In the genomic region with DNA sequence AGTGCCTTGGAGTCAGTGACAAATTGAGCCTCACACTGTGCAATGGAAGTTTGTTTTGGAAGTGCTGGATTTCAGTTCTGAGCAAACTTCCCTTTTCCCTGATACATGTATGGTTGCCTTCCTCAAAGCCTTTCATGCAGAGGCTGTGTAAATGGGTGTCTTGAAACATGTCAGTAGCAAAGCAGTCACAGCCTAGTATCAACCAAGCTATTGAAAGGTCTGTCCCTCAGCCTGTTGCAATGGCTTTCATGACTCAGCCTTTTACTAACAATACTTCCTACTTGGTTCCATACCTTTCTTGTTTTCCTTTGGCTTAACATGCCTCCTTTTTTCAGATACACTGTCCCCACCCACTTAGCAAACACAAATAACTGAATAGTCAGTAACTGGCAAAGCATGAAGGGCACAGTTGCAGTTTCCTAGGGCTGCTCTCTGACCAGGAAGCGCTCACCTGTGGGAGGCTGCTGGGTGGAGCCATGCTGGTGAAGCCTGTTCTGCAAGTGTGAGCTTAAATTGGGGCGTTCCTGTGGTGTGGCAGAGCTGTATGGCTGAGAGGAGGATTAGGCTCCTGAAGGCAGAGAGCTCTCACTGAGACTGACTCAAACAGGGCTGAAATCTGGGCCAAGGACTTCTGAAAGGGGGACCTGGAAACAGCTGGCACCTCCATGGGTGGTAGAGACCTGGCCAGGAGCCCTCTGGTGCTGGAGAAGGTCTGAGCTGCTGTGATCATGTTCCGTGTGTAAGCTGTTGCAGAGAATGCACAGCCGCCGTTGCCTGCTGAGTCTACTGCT, we compare ENCODE assay signal across 8 mouse cellular contexts.
A peak's percentile ranks its signal among the peaks of the same experiment; 100 is the strongest.
DNase-seq lines count a peak whose midpoint lies in the region; ATAC-seq lines count a peak whose summit lies in the region.

No protein-coding gene starts in this region.

- H3K27me3 ChIP-seq in embryonic facial prominence, embryonic 14.5 days (replicated peaks; ENCODE audit: control insufficient read depth, insufficient read depth, low read length): no peaks in the 10 kb centered on the region
- H3K27me3 ChIP-seq in kidney, embryonic 14.5 days (ENCODE audit: control insufficient read depth, insufficient read depth, low read length): no peaks in the 10 kb centered on the region

- H3K4me2 ChIP-seq in embryonic facial prominence, embryonic 14.5 days (ENCODE audit: low read depth, low read length): 0 out of 2 replicates have a peak overlapping the region, but pooled peaks have one; percentile 29
- H3K4me2 ChIP-seq in kidney, embryonic 14.5 days (replicated peaks; ENCODE audit: low read depth, low read length): peak overlapping the region; percentile 24

- H3K9ac ChIP-seq in embryonic facial prominence, embryonic 14.5 days (ENCODE audit: low read depth, low read length): 0 out of 2 replicates have a peak overlapping the region, but pooled peaks have one; percentile 37
- 0 out of 2 replicates have a peak overlapping the region, but pooled peaks have one; percentile 40 for H3K9ac ChIP-seq in kidney, embryonic 14.5 days (ENCODE audit: low read depth, low read length)

- peak; percentile 72 for ATAC-seq in frontal cortex, adult (ENCODE audit: low TSS enrichment)
- ATAC-seq in embryonic facial prominence, embryonic 14.5 days (ENCODE audit: low read depth): peak; percentile 95
- ATAC-seq in kidney, embryonic 14.5 days (ENCODE audit: low FRiP score, low TSS enrichment): peak; percentile 80; the same call in 1 of the 2 replicates

- 42% methylated on average over 5 of the region's 5 CpGs for WGBS in embryonic facial prominence, embryonic 14.5 days
- WGBS in kidney, embryonic 14.5 days: 40% methylated on average over 5 of the region's 5 CpGs

- H3K9me3 ChIP-seq in embryonic facial prominence, embryonic 14.5 days (ENCODE audit: control insufficient read depth, low read length): no peaks in the 10 kb centered on the region
- no peaks in the 10 kb centered on the region for H3K9me3 ChIP-seq in kidney, embryonic 14.5 days (ENCODE audit: control insufficient read depth, low read length)

- H3K4me3 ChIP-seq in embryonic facial prominence, embryonic 14.5 days (ENCODE audit: low read depth, low read length): peak overlapping the region; percentile 16
- H3K4me3 ChIP-seq in kidney, embryonic 14.5 days (ENCODE audit: low read length): peak overlapping the region; percentile 24

- no peak for DNase-seq in frontal cortex, postnatal 10 days (ENCODE audit: low spot score in 2 of 2)
- DNase-seq in adrenal gland, adult 2 months: peak; percentile 73
- peak; percentile 86 for DNase-seq in embryonic facial prominence, embryonic 14.5 days (ENCODE audit: low spot score)
- peak; percentile 80 for DNase-seq in lung, postnatal 36 days
- peak; percentile 13 for DNase-seq in urinary bladder, postnatal 10 days (ENCODE audit: low spot score)
- DNase-seq in gastrocnemius, postnatal 4 days (ENCODE audit: low spot score in 2 of 2): no peak

- H3K36me3 ChIP-seq in embryonic facial prominence, embryonic 14.5 days (ENCODE audit: control insufficient read depth, insufficient read depth, low read length): no peaks in the 10 kb centered on the region
- no peaks in the 10 kb centered on the region for H3K36me3 ChIP-seq in kidney, embryonic 14.5 days (ENCODE audit: control insufficient read depth, insufficient read depth, low read length)

- H3K27ac ChIP-seq in embryonic facial prominence, embryonic 14.5 days (replicated peaks; ENCODE audit: low read depth, low read length): peak overlapping the region; percentile 52; the same call in 1 of the 2 replicates
- H3K27ac ChIP-seq in kidney, embryonic 14.5 days (ENCODE audit: low read depth, low read length): peak overlapping the region; percentile 67

- peaks cover 12% of the 10 kb centered on the region for H3K4me1 ChIP-seq in embryonic facial prominence, embryonic 14.5 days (ENCODE audit: control insufficient read depth, insufficient read depth, low read length)
- H3K4me1 ChIP-seq in kidney, embryonic 14.5 days (ENCODE audit: control insufficient read depth, insufficient read depth, low read length): peaks cover 12% of the 10 kb centered on the region; the same call in 1 of the 2 replicates

Comparison
In these comparisons a context has a peak if more than half of its experiments do, and no peak if none do; other contexts are left out.
1. DNase-seq: peak in adrenal gland, adult 2 months (single experiment), embryonic facial prominence, embryonic 14.5 days (single experiment), lung, postnatal 36 days (single experiment) and urinary bladder, postnatal 10 days (single experiment); none in frontal cortex, postnatal 10 days (0 of 2) and gastrocnemius, postnatal 4 days (0 of 2).
2. Peak in every context shown above with its lines, with median percentiles within 50 percentile points of each other: ATAC-seq.